Mouse (Mus musculus) thymus, postnatal 10 days (tissue): ENCODE measurements around the gene Amh.
"Not testable (repeated sequence)": the region's sequence is repeated elsewhere in the genome, so short reads cannot be mapped to it uniquely, and the experiment has no call there.

Experiments
- DNase-seq, 2 experiments: peaks; one replicate each; pipeline ENCODE4 v3.0.0; 2021; ENCODE audit warnings: low spot score in 2 of 2

The Amh gene

DNA sequence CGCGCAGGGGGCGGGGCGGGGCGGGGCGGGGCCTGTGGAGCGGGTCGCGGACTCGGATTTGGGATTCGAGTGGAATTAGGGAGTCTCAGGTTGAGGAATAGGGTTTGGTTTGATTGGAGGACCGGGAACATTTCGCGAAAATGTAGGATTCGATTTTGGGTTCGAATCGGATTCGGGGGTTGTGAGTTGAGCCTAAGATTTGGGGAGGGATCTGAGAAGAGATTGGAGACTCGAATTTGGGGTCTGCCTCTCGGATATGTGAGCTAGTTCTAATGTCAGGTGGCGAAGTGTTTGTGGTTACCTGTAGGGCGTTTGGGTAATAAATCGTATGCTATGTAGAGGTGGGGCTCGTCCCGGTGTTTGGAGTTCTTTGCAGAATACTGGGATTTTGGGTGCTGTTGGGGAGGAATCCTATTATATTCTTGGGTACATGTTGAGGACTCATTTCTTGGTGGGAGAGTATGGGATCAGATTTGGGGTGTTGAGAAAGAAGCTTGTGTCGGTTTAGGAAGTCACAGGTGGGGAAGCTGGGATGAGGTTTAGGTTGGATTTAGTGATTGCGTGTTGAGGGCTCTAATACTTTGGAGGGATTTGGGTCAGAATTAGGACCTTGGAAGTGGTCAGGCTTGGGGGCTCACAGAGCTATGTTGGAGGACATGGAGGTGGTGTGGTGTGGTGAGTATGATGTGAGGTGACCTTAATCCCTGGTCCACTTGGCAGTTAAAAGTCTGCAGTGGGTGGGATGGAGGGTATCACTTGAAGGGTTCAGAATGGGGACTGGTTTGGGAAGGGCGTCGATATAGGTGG lies 22.2 kb downstream of the Amh start:
- DNase-seq, result no peak

DNA sequence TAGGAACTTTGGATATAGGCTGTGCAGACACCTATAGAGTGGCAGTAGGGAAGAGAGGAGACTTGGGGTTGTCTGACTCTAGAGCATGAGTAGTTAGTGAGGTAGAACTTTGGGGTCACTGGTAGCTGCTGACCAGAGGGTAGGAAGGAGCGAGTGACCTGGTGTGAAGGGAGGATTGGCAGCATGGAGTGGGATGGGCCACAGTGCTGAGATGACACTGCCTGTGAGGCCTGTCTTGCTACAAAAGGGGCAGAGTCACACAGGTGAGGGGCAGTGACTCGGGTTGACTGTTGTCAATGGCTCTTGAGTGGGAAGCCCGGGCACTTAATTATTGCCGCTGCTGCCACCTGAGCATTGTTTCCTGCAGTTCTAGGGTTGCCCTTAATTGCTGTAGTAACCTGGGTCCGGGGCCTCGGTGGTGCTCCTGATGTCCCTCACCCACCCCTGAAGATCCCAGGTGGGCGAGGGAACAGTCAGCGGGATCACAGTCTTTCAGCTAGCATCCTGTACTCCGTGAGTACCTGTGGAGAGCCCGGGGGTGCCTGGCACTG lies 22.9 kb downstream of the Amh start:
- DNase-seq, result no peak

DNA sequence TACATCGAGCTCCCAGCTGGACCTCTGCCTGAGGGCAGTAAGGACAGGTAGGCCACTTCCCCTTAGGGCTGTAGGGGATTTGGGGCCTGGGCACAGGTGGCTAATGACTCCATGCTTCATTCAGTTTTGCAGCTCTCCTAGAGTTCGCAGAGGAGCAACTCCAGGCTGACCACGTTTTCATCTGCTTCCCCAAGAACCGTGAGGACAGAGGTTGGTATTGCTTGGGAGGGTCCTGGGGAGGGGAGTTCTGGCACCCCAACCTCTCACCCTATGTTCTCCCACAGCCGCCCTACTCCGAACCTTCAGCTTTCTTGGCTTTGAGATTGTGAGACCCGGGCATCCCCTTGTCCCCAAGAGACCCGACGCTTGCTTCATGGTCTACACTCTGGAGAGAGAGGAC lies 23.5 kb downstream of the Amh start:
- not testable (repeated sequence) for DNase-seq

DNA sequence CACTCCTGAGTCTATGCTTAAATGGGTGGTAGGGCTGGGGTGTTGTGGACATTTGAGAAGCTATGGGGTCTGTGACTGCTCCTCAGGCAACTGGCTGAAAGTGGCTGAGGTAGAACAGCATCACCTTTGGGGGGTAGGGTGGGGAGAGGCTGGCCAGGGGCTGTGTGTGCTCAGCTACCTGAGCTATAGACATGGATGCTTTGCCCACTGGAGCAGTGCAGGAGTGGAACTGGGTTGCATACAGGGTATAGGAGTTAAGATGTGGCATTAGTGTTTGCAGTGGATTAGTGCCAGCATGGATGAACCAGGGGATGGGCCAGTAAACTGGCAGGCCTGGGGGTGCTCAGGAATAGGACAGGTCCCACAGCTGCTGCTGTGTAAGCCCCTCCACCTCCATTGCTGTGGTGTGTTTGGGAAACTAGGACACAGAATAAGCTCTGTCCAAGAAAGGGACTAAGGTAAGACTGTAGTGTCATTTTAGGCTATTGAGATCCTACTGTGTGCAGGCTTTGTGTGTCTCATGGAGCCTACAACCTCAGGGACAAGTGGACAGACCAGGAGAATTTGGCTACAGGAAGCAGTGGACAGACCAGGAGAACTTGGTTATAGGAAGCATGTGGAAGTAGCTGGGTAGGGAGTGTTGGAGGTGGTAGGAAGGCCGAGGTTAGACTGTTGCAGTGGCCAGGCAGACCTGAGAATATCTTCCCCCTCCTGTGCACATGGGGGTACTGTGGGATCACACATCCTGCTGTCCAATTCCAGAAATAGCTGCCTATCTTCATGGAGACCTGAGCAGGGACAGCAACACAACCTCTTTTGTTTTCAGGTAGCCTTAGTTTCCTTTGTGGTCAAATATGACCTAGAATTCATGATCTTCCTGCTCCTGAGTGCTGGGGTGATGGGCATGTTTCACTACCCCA lies 24.6 kb downstream of the Amh start:
- DNase-seq, result no peak

DNA sequence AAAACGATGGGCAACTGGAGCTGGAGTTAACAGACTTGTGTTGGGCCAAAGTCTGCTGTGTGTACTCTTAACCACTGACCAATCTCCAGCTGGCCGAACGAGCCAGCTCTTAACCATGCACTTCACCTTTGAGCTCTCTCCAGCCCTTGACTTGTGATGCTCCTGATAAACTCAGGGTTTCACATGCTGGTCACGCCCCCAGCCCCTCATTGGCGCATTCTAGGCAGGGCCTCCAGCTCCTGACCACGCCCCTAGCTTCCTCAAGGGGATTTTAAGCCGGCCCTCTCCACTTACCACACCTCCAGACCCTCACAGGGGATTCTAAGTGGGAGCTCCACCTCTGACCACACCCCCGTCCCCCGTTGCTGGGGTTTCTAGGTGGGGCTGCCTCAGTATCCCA lies 26.1 kb downstream of the Amh start:
- DNase-seq, result peak; percentile 48 to 53

DNA sequence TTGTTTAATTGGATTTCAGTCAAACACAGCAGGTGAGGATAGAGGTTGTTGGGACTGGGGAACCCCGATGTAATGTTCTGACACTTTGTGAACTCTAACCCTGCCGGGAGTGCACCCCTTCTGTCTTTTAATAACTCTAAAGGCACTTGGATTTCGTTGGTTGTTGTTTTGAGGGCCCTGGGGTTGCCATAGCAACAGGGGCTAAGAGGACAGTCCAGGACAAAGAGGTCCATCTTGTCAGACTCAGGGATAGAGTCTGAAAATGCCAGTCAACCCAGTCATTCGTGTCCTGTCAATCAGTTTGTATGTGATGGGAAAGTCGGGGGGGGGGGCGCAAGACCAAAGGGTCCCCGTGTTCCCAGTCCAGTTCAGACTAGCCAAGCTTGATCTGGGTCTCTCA lies 27.8 kb downstream of the Amh start:
- no peak for DNase-seq

DNA sequence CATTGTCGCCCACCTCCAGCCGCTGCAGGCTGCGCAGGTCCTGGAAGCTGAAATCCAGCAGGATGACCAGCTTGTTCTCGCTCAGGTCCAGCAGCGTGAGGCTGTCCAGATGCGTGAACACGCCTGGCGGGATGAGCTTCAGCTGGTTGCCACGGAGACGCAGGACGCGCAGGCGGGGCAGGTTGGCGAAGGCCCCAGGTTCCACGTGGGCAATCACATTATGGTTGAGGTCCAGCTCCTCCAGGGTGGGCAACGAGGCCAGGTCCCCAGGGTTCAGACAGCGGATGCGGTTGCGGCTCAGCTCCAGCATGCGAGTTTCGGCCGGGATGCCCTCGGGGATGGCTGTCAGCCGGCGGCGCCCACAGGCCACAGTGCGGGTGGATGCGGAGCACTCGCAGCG lies 30.6 kb downstream of the Amh start:
- no peak for DNase-seq

DNA sequence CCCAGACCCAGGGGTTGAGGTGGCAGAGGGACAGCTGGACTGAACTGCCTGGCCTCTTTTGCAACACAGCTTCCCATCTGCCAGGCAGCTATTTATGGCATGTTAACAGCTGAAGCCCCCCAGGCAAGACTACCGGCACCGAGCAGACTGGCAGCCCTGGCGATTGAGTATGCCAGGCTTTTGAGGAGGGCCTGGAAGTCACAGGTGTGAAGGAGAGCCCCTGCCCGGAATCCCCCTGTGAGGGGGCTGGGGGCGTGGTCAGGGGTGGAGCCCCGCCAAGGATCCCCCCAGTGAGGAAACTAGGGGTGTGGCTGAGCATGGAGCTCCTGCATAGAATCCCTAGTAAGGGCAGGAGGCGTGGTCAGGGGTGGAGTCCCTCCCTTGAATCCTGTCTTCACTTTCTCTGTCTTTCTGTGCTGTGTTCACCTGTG lies 31.9 kb downstream of the Amh start:
- DNase-seq, result no peak

DNA sequence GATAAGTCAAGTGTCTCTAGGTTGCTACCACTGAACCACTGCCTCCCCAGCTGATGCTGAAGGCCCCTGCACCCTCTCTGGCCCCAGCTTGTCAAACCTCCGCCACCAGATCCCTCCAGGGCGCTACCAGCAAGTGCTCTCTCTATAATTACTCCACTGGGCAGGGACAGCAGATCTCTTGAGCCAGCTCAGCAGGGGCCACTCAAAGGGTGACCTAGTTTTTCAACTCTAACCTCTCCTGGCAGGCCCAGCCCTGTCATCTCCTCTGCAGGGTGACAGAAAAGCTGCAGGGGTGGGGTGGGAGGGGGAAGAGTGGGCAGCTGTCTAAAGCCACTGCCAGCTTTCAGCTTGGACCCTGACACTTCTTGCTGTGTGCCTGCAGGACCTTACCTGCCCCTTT lies 32.8 kb downstream of the Amh start:
- no peak for DNase-seq

DNA sequence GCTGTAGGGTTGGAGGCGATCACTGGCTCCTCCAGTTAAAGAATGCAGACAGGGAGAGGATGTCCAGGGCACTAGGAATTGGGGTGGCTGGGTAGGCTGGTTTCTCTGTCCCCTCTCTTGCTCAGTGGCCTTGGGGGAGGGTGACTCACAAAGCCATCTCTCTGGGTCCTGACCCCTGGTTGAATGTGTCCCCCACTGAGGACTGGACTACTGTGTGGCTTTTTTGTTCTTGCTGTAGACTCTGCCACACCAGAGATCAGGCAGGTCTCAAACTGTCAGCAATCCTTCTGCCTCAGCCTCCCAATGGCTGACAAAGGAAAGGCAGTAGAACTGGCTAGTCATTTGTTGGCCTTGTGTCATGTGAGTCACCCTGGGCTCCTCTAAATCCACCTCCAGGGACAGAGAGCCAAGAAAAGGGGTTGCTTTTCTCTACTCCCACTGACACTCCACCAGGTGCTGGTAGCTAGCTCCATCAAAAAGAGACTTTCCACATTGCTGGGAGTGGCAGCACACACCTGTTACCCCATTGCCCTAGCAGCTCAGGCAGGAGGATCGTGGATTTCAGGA lies 33.4 kb downstream of the Amh start:
- DNase-seq, result no peak

DNA sequence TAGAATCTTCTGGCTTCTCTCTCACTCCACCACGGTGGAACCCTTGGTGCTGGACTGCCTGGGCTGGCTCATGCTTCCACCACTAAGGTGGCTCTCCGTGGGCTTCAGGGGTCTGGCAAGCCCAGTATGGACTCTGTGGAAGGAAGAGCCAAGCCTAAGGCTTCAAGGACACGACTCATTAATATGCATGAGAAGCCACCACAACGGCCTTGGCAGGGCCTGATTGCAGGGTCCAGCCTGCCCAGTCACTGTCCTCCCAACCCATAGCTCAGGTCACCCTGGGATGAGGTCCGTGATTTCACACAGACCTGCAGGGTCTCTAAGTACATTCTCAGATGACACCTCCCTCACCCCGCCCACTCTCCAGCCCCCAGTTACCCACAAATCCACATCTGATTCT lies 34.8 kb downstream of the Amh start:
- no peak for DNase-seq

DNA sequence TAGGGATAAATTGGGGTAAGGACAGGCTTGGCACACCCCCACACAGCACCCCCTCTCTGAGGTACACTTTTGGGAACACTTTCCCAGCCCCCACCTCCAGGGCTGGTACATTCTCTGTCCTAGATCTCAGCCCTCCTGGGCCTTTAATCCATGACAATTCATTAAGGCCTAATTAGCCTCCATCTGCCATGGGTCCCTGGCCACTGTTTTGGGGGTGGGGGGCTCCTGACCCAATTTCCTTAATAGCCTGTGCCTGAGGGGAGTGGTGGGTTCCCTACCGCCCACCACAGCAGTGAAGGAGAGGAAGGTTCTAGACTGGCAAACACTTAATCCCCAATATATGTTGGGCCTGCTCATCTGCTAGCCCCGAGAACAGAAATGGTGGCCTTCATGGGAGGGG lies 36.6 kb downstream of the Amh start:
- no peak for DNase-seq

DNA sequence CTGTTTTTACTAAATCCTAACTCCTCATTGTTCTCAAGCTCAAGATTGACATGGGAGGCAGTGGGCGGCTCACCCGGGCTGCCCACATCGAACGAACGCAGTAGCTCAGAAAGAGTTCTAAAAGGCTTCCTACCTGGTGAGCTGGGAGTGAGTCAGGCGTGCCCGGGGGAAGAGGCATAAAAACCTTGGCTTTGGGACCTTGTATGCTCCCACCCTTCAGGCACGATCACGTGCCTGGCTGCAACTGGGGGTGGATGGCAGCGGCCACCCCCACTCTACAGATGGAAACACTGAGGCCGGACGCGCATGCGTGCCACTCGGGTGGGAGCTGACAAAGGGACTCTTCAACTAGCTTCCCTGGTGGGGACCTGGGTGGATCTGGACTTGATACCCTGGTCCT lies 37.3 kb downstream of the Amh start:
- no peak for DNase-seq

DNA sequence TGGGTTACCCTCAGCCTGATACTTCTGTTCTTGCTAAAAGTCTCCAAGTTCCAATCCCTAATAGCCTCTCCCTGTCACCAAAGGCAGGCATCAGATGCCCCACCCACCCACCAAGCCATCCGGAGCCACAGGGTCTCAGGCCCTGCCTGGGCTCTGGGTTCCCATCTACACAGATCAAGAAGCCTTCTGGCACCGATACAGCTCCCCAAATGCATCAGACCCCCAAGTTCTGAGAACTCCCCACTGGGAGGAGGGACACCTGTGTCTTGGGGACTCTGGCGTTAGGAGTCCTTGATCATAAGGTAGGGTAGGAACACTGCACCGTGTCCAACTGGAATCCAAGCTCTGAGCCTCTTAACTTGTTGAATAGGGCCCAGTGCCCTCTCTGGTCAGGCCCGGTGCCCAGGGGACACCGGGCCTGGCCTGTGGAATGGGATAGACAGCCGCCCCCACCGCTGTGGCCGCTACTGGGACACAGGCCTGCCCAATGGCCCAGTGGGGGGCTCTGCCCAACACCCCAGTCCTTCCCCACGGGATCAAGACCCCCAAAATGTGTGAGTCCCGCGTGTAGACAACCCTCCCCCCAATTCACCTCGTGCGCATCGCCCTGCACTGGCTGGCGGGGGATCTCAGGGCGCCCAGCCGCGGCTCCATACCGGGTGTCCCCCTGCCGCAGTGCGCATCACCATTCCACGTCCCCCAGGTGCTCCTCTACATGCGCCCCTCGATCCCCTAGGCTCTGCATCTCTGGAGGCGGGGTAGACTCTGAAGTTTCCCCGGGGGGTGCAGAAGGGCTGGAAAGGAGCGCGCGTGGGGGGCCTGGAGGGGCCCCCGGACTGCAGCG lies 38.3 kb downstream of the Amh start:
- no peak for DNase-seq

DNA sequence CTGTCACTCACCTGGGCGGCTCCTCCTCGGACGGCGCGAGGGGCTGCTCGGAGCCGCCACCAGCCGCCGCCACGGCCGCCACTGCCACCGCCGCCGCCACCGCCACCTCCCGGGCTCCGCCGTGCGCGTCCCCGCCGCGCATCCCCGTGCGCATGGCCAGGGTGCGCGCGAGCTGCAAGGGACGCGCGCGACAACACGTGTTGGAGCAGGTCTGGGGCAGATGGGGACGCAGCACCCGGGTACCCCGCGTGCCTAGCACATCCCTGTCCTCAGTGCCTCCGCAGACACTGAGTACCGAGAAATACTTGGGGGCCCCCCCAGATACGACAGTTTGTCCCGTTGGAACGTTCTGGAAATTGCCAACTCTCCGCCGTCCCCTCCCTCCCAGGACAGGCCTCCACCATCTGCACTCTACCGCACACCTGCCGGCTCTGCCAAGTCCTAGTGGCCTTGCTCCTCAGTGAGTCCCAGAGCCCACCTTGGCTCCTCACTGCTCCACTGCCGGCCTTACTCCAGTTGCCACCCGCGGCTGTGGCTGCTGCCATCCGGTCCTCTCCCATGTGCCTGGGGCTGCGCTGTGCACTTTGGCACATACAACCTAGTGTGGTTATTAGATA lies 39.0 kb downstream of the Amh start, which contains the start of gene Lingo3:
Lingo3 (minus strand) TSS at position 109 of the 617 bp plus-strand sequence.
- DNase-seq, result no peak

DNA sequence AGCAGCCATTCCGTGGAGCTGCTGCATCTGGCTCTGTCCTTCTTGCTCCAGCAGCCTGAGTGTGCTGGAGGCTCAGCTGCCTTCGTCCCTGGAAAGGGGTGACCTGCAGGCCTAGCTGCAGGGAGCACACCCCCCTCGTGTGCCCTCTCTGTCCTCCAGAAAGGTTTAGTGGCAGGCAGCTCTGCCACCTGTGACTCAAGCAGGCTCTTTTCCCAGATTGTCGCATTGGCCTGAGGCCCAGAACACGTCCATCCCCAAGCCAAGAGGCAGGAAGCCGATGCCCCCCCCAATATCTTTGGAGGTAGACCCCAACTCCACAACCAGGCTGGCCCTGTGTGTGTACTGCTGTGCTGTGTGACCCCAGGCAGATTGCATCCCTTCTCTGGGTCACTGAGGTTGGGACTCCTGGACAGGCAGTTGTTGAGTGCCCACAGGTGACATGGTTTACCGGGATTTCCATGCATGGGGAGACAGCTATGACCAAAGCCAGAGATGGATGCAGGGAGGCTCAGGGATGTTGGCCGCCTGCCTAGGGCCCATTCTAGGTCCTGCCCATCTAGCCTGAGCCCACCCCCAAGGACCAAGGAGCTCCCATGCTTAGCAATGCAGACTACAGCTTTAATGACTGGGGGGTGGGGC lies 40.1 kb downstream of the Amh start:
- DNase-seq, result no peak

DNA sequence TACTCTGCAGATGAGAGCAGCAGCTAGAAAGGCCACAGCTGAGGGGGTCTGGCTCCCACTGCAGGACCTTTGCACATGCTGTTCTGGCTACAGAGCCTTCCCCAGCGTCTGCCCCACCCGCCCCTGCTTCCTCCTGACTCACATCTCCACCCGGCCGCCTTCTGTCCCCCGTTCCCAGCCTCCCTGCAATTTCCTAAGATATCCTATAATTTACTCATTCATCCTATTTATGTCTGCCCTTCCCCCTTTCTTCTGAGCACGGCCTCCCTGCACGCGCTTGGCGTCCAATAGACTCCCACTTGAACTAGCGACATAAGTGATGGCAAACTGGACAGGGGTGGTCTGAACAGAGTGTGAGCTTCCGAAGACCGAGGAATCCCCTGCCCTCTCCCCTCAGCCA lies 40.7 kb downstream of the Amh start:
- no peak for DNase-seq

DNA sequence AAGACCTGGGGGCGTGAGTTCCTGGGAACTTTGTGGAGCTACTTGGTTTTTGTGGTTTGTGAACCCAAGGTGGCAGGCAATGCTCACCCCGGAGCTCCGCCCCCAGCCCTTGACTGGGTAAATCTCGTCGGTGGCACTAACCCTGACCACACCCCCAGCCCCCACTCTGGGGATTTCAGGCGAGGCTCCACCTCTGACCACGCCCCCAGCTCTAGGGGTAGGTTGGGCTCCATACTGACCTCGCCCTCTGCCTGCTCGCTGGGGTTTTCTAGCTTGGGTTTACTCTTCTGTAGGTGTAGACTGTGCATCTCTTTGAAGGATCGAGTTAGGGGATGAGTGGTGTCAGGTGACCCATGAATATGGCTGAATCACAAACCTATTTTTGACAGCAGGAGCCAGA lies 43.5 kb downstream of the Amh start:
- peak; percentile 58 to 62 for DNase-seq

DNA sequence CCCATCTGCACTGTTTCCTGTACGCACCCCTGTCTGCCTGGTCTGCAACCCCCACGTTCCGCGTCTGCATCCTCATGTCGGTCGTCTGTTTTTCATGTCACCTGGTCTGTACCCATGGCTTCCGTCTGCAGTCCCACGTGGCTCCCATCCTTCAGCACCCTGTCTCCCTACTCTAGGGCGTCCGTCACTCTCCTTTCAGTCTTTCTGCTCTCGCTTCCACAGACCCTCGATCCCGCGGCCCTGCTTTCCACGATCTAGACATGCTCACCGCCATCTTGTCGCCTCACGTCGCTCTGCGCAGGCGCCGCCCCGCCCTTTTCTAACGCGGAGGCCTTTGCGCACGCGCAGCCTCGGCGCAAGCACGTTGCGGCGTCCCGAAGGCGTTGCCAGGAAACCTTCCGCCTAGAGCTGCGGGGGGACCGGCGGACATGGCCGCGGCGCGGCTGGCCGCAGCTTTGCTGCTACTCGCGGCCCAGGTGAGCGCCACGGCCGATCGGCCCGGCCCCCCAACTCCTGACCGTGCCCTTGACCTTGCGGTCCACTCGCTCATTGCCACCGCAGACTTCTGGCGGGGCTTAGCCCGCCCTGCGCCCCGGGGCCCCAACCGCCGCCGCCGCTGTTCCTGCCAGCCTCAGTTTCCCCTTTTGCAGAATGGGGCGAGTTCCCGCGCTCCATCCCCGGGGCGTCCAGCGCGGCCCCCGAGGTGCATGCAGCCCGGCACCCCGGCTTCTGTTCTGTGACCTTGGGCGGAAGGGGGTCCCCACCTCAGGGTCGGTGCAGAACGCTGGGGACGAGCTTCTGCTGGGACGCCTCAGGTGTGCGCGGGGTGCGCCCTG lies 50.1 kb downstream of the Amh start, which contains the start of the genes Lsm7 and Sppl2b:
Lsm7 (minus strand) TSS at position 297 of the 836 bp plus-strand sequence.
Sppl2b (plus strand) TSS at position 363 of the 836 bp plus-strand sequence.
- DNase-seq, result peak; percentile 94 to 98
